Mouse (Mus musculus) hindbrain, embryonic 10.5 days (tissue): ENCODE measurements at regions not wholly inside any gene's neighbourhood (a gene's known extent, or its start where the extent isn't known, plus 50 kb on each side); places are given as distances from the start of the nearest gene placed in this dataset.

Source experiments
- DNase-seq: peaks from one replicate; pipeline ENCODE4 v3.0.0-alpha.2; 2017; ENCODE audit warnings: low spot score
- H3K27ac ChIP-seq: fragments of 300-500 bp; sonication (generic); 2 replicates; pipeline ENCODE4 v1.5.1; 2016; ENCODE audit warnings: mild to moderate bottlenecking, moderate library complexity
- H3K27me3 ChIP-seq: fragments of 300-500 bp; sonication (generic); 2 replicates; pipeline ENCODE4 v1.6.1; 2016; ENCODE audit warnings: mild to moderate bottlenecking; ENCODE audit not compliant: poor library complexity, insufficient read depth, severe bottlenecking
- H3K36me3 ChIP-seq: fragments of 300-500 bp; sonication (generic); 2 replicates; pipeline ENCODE4 v1.6.1; 2016; ENCODE audit warnings: mild to moderate bottlenecking, moderate library complexity
- H3K4me1 ChIP-seq: fragments of 300-500 bp; sonication (generic); replicated peaks from 2 replicates; pipeline ENCODE4 v1.6.1; 2016; ENCODE audit warnings: mild to moderate bottlenecking
- H3K4me3 ChIP-seq: fragments of 300-500 bp; sonication (generic); 2 replicates; pipeline ENCODE4 v1.5.1; 2016; ENCODE audit warnings: mild to moderate bottlenecking, moderate library complexity
- H3K9me3 ChIP-seq: fragments of 300-500 bp; sonication (generic); 2 replicates; pipeline ENCODE4 v1.6.1; 2016; ENCODE audit warnings: mild to moderate bottlenecking, moderate library complexity
- WGBS: fragments of 180-500 bp; shearing (Covaris S2); methylation state at CpG from one replicate; pipeline ENCODE4 v1.1.7; 2016; 5-methylcytosine and 5-hydroxymethylcytosine counted together

DNA sequence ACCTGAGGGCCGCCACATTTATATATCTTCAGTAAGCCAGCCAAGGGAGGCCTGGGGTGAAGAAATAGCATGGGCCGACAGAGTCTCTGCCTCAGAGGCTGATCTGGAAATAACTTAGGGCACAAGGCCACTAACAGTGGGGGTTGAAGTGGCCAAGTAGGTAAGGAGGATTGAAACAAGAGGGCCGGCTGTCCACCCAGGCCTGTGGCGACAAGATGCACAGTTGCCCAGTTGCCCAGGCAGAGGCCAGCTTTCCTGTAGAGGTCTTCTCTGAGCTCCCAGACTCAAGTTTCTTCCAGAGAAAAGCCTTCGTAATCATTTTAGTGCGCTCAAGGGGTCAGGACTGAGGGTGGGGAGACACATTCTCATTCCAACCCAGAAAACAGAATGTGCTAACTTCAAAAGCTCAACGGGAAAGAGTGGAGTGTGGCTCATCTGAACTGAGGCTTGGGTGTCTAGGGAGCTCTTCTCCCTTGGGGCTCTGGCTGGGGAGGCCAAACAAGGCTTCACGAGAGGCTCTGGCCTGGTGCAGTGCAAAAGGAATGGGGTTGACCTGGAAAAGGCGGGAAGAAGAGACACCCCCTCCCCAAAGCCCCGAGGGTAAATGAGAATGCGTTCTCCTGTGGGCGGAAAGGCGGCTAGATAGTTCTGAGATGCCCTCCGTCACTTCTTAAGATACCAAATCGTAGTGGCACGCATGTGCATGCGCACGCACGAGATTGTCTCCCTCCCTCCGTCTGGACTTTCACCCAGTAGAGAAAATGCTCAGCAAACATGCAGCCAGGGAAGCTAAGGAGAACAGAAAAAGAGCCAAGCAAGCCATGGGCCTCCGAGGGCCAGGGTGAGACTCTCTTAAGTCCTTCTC lies 112.7 kb upstream of the Lemd2 start:
- DNase-seq = no peak
- Histone ChIP-seq H3K27ac (0 out of 2 replicates have a peak overlapping the region, but pooled peaks have one; percentile 36), H3K9me3 (no peaks in the 10 kb centered on the region), H3K27me3 (peaks cover 11% of the 10 kb centered on the region; the same call in 1 of the 2 replicates), H3K4me1 (peaks cover 52% of the 10 kb centered on the region), H3K4me3 (no peak overlapping the region), H3K36me3 (no peaks in the 10 kb centered on the region)
- 86% methylated on average over 21 of the region's 21 CpGs for WGBS

- Histone ChIP-seq H3K36me3 (no peaks in the 10 kb centered on the region), H3K27me3 (peaks cover 11% of the 10 kb centered on the region; the same call in 1 of the 2 replicates), H3K27ac (peak overlapping the region; percentile 59; the same call in 1 of the 2 replicates), H3K9me3 (no peaks in the 10 kb centered on the region), H3K4me3 (no peak overlapping the region), H3K4me1 (peaks cover 52% of the 10 kb centered on the region)
- no peak for DNase-seq
- WGBS = 83% methylated on average over 11 of the region's 11 CpGs
Measured at GRCm38 (mm10) chr17:27315947-27316628, 111.8 kb upstream of the Lemd2 start.

DNA sequence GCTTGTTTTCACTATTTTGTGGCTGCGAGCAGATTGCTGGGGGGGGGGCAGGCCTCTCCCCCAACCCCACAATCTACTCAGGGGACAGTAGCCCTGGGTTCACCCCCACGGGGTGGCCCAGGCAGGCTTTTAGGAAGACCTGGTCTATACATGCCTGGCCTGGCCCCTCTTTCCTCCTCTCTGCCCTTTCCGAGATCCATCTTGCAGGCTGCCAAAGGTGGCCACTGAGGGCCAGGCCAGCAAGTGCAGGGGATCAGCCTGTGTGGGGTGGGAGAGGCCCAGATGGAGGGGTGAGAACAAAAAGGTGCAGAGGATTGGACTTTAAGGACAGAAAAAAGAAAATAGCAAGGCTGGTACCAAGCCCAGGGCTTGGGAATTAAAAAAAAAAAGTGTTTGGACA lies 111.2 kb upstream of the Lemd2 start:
- Histone ChIP-seq H3K4me1 (peaks cover 52% of the 10 kb centered on the region), H3K27me3 (peaks cover 7% of the 10 kb centered on the region; the same call in 1 of the 2 replicates), H3K27ac (0 out of 2 replicates have a peak overlapping the region, but pooled peaks have one; percentile 45), H3K36me3 (no peaks in the 10 kb centered on the region), H3K4me3 (no peak overlapping the region), H3K9me3 (no peaks in the 10 kb centered on the region)
- WGBS = 59% methylated on average over 3 of the region's 3 CpGs
- no peak for DNase-seq

DNA sequence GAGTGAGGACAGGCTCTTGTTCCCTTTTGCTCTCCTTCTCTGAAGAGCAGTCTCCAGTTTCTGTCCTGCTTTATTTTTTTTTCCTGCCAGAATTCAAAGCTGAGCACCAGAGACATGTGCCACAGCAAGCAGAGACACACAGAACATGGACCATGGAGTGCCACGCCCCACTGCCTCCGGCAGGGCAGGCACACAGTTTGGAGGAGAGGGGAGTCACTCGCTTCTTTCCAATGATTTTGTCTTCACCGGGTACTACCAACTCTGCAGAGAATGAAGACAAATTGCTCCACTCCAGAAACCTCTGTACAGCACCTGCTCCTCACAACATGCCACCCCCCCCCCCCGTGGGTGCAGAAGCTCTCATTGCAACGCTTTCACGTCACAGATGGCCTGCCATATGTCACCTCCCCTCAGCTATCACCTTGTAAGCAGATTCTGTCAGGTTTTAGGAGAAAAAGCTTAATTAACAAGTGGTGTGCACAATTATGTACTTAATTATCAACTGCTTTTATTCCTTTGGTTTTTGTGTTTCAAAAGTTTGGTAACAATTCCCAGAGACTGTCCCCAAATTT lies 110.6 kb upstream of the Lemd2 start:
- DNase-seq = no peak

GRCm38 (mm10) chr17:27308933-27309332 lies 104.7 kb upstream of the Lemd2 start:
- H3K4me1 ChIP-seq = peaks cover 32% of the 10 kb centered on the region
- 26% methylated on average over 4 of the region's 4 CpGs for WGBS
- H3K4me3 ChIP-seq = no peak overlapping the region
- H3K27me3 ChIP-seq = peaks cover 7% of the 10 kb centered on the region; the same call in 1 of the 2 replicates
- no peaks in the 10 kb centered on the region for H3K9me3 ChIP-seq
- H3K36me3 ChIP-seq = no peaks in the 10 kb centered on the region
- peak overlapping the region; percentile 69; the same call in 1 of the 2 replicates for H3K27ac ChIP-seq
- DNase-seq = peak; percentile 50

More for the DNA sequence above, 110.6 kb upstream of the Lemd2 start:
- WGBS = 62% methylated on average over 7 of the region's 7 CpGs
- Histone ChIP-seq H3K36me3 (no peaks in the 10 kb centered on the region), H3K9me3 (no peaks in the 10 kb centered on the region), H3K4me3 (no peak overlapping the region), H3K27ac (0 out of 2 replicates have a peak overlapping the region, but pooled peaks have one; percentile 45), H3K4me1 (peaks cover 53% of the 10 kb centered on the region), H3K27me3 (peaks cover 7% of the 10 kb centered on the region; the same call in 1 of the 2 replicates)

DNA sequence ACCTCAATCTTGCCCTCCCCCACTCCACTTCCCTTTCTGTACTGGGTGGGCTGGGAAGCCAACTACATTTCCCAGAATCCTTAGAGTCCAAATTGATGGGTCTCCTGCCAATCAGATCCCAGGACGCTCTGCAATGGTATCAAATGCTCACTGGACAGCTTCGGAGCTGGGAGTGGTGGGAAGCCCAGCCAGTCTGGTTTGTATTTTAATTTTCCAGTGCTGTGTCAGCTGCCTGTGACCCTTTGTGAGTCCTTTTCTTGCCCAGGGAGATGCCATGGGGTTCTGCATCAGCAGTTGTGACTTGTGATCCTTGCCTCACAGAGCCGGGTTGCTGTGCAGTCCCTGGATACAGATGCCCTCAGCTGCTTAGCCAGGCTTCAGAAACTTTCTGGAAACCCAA lies 100.6 kb upstream of the Lemd2 start:
- Histone ChIP-seq H3K36me3 (no peaks in the 10 kb centered on the region), H3K27ac (peak overlapping the region; percentile 19; the same call in 1 of the 2 replicates), H3K9me3 (no peaks in the 10 kb centered on the region), H3K4me3 (no peak overlapping the region), H3K4me1 (peaks cover 36% of the 10 kb centered on the region), H3K27me3 (peaks cover 3% of the 10 kb centered on the region)
- WGBS = 66% methylated on average over 3 of the region's 3 CpGs
- no peak for DNase-seq

GRCm38 (mm10) chr17:27303633-27304479 lies 99.6 kb upstream of the Lemd2 start:
- Histone ChIP-seq H3K36me3 (no peaks in the 10 kb centered on the region), H3K4me3 (no peak overlapping the region), H3K9me3 (no peaks in the 10 kb centered on the region), H3K27me3 (peaks cover 3% of the 10 kb centered on the region), H3K4me1 (peaks cover 28% of the 10 kb centered on the region), H3K27ac (no peak overlapping the region)
- WGBS = 84% methylated on average over 17 of the region's 17 CpGs
- no peak for DNase-seq

- no peak overlapping the region for H3K27ac ChIP-seq
- no peaks in the 10 kb centered on the region for H3K36me3 ChIP-seq
- H3K4me1 ChIP-seq = peaks cover 27% of the 10 kb centered on the region
- 95% methylated on average over 12 of the region's 12 CpGs for WGBS
- no peak overlapping the region for H3K4me3 ChIP-seq
- H3K27me3 ChIP-seq = peaks cover 3% of the 10 kb centered on the region
- DNase-seq = no peak
- no peaks in the 10 kb centered on the region for H3K9me3 ChIP-seq
Measured at GRCm38 (mm10) chr17:27303061-27303460, 98.8 kb upstream of the Lemd2 start.

- Histone ChIP-seq H3K27ac (no peak overlapping the region), H3K27me3 (peaks cover 3% of the 10 kb centered on the region), H3K4me1 (peaks cover 23% of the 10 kb centered on the region), H3K9me3 (peaks cover under 1% of the 10 kb centered on the region; the same call in 1 of the 2 replicates), H3K36me3 (no peaks in the 10 kb centered on the region), H3K4me3 (no peak overlapping the region)
- 51% methylated on average over 11 of the region's 11 CpGs for WGBS
- no peak for DNase-seq
Measured at GRCm38 (mm10) chr17:27301376-27301775, 97.1 kb upstream of the Lemd2 start.

DNA sequence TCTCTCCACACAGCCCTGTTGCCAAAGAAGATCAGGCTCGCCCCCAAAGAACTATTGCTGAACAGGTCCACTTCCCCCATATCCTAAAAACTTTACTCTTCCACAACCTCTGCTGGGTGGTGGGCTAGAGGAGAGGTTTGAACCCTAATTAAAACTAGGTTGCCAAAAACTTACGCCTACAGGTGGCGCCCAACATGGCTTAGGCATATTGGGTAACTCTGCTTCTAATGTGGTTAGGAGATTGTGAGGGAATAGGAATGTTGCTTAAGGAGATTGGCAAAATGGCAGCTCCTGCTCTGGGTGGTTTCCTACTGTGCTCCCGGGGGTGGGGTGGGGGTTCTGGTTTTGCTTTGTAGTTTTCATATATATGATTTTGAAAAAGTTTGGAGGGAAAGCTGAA lies 95.0 kb upstream of the Lemd2 start:
- WGBS = 78% methylated on average over 4 of the region's 4 CpGs
- DNase-seq = no peak
- no peak overlapping the region for H3K27ac ChIP-seq
- peaks cover 4% of the 10 kb centered on the region; the same call in 1 of the 2 replicates for H3K9me3 ChIP-seq
- no peak overlapping the region for H3K4me3 ChIP-seq
- H3K4me1 ChIP-seq = peaks cover 10% of the 10 kb centered on the region
- H3K27me3 ChIP-seq = no peaks in the 10 kb centered on the region; the same call in none of the 2 replicates
- no peaks in the 10 kb centered on the region for H3K36me3 ChIP-seq

- no peaks in the 10 kb centered on the region for H3K36me3 ChIP-seq
- H3K27ac ChIP-seq = no peak overlapping the region
- H3K4me3 ChIP-seq = no peak overlapping the region
- 88% methylated on average over 10 of the region's 10 CpGs for WGBS
- peaks cover 10% of the 10 kb centered on the region for H3K4me1 ChIP-seq
- H3K9me3 ChIP-seq = peaks cover 4% of the 10 kb centered on the region; the same call in 1 of the 2 replicates
- no peaks in the 10 kb centered on the region; the same call in none of the 2 replicates for H3K27me3 ChIP-seq
- DNase-seq = no peak
Measured at GRCm38 (mm10) chr17:27298351-27298750, 94.1 kb upstream of the Lemd2 start.

GRCm38 (mm10) chr17:27296156-27296555 lies 91.9 kb upstream of the Lemd2 start:
- Histone ChIP-seq H3K9me3 (peaks cover 8% of the 10 kb centered on the region), H3K4me3 (no peak overlapping the region), H3K27ac (no peak overlapping the region), H3K4me1 (peaks cover 4% of the 10 kb centered on the region), H3K27me3 (no peaks in the 10 kb centered on the region; the same call in 1 of the 2 replicates), H3K36me3 (no peaks in the 10 kb centered on the region)
- 85% methylated on average over 5 of the region's 5 CpGs for WGBS
- no peak for DNase-seq
